Mouse (Mus musculus): Measurements from ENCODE around the gene Sirt2.

- TF ChIP-seq POLR2A (IDR thresholded peaks at IDR 0.05; ENCODE audit: borderline replicate concordance, extremely low read depth, low read depth, low read length) (no peak), CTCF (IDR thresholded peaks at IDR 0.05; ENCODE audit: insufficient read depth, low read length) (no peak)
These were observed 18.6 kb downstream of the Sirt2 start for GRCm38 (mm10) chr7:28785161-28785560.
